Mouse (Mus musculus): Measurements from ENCODE around the gene Gm42688.

DNA sequence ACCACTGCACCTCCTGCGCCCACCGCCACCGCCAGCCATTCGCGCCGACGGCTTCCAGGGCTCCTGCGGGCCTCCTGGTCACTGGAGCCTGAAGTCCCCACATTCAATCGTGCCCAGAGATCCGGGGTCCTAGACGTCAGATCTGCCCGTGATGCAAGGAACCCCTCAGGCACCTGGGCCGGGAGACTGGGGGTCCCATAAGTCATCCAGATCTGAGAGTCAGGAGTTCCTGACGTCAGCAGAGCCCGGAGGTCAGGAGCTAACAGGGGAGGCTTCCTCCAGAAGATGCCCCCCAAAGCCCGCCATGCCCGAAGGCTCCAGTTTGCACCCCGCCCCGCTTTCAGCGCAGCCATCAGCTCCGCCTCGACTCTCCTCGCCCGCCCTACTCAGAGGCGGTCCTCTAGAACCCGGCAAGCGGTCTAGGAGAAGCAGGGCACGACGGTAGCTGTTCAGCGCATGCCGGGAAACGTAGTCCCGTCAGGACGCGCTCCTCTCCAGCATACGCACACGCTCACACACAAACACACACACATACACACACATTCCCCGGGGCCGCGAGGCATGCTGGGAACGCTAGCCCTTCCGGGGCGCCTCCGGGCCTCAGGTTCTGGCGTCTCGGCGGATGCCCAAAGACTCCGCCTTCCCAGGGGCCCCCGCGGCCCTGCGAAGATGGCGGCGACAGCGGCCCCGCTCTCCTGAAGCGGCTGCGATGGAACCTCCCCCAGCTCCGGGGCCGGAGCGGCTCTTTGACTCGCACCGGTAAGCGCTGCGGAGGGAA is 47.2 kb upstream of the Gm42688 start, which contains the start of gene Aup1:
- TF ChIP-seq CTCF (IDR thresholded peaks at IDR 0.05; ENCODE audit: low read depth), result no peak
- peak; percentile 6 for TF ChIP-seq EP300 (optimal IDR thresholded peaks at IDR 0.05)

All from stomach, postnatal 0 days (tissue).